Mouse (Mus musculus) spleen, adult 18-20 months (tissue): ENCODE measurements at regions not wholly inside any gene's neighbourhood (a gene's known extent, or its start where the extent isn't known, plus 50 kb on each side); places are given as distances from the start of the nearest gene placed in this dataset.

Experiments used
- DNase-seq, 2 experiments: peaks; one replicate each; pipeline ENCODE4 v3.0.0; 2022; ENCODE audit warnings: mixed read lengths in 2 of 2

- no peak for DNase-seq
Observed at GRCm38 (mm10) chr11:79881812-79882211, 80.4 kb downstream of the Utp6 start.

- no peak for DNase-seq
Observed at GRCm38 (mm10) chr11:79878091-79878490, 84.1 kb downstream of the Utp6 start.

- DNase-seq: no peak
Observed at GRCm38 (mm10) chr11:79877184-79877745, 84.9 kb downstream of the Utp6 start.

GRCm38 (mm10) chr11:79871783-79872628 is 90.2 kb downstream of the Utp6 start:
- no peak for DNase-seq

- peak in 1 of 2 experiments; percentile 9 for DNase-seq
Observed at GRCm38 (mm10) chr11:79870189-79870588, 92.0 kb downstream of the Utp6 start.

GRCm38 (mm10) chr11:79869009-79869408 is 93.2 kb downstream of the Utp6 start:
- DNase-seq: no peak

- DNase-seq: no peak
Observed at GRCm38 (mm10) chr11:79864836-79865235, 97.4 kb downstream of the Utp6 start.

- no peak for DNase-seq
Observed at GRCm38 (mm10) chr11:79863487-79864175, 98.6 kb downstream of the Utp6 start.

- DNase-seq: no peak
Observed at GRCm38 (mm10) chr11:79860611-79861067, 101.6 kb downstream of the Utp6 start.

GRCm38 (mm10) chr11:79856376-79856775 is 105.8 kb downstream of the Utp6 start:
- DNase-seq: no peak

- no peak for DNase-seq
Observed at GRCm38 (mm10) chr11:79849545-79849944, 112.6 kb downstream of the Utp6 start.

GRCm38 (mm10) chr11:79844436-79844835 is 117.8 kb downstream of the Utp6 start:
- no peak for DNase-seq

- no peak for DNase-seq
Observed at GRCm38 (mm10) chr11:79843021-79843420, 119.2 kb downstream of the Utp6 start.

- no peak for DNase-seq
Observed at GRCm38 (mm10) chr11:79839973-79840372, 122.2 kb downstream of the Utp6 start.

GRCm38 (mm10) chr11:79838051-79838450 is 124.1 kb downstream of the Utp6 start:
- no peak for DNase-seq

- no peak for DNase-seq
Observed at GRCm38 (mm10) chr11:79837076-79837990, 124.9 kb downstream of the Utp6 start.

GRCm38 (mm10) chr11:79835873-79836272 is 126.3 kb downstream of the Utp6 start:
- DNase-seq: no peak

GRCm38 (mm10) chr11:79833817-79834216 is 128.4 kb downstream of the Utp6 start:
- no peak for DNase-seq

- DNase-seq: no peak
Observed at GRCm38 (mm10) chr11:79831591-79832320, 130.4 kb downstream of the Utp6 start.

GRCm38 (mm10) chr11:79830567-79831055 is 131.6 kb downstream of the Utp6 start:
- DNase-seq: no peak

- DNase-seq: no peak
Observed at GRCm38 (mm10) chr11:79827034-79827433, 135.2 kb downstream of the Utp6 start.

- no peak for DNase-seq
Observed at GRCm38 (mm10) chr11:79825881-79826280, 136.3 kb downstream of the Utp6 start.
